Mouse (Mus musculus) liver, embryonic 15.5 days (tissue): Measurements from ENCODE around the gene Rasgef1b. TPM values are rescaled to one million over a fixed set of nuclear protein-coding genes. Genes with fewer than 3 reads are reported as not detected.

ENCODE experiments used
- ATAC-seq: fragments of 200-750 bp; cut with Nextera tagmentation; 2 replicates; pipeline ENCODE4 v1.8.0; 2017; ENCODE audit warnings: moderate number of reproducible peaks, mild to moderate bottlenecking, moderate library complexity; ENCODE audit not compliant: insufficient read depth
- H3K27ac ChIP-seq: fragments of 300-500 bp; sonication (generic); replicated peaks from 2 replicates; pipeline ENCODE4 v1.5.1; 2015; ENCODE audit warnings: mild to moderate bottlenecking, inconsistent platforms
- H3K27me3 ChIP-seq: fragments of 300-500 bp; sonication (generic); 2 replicates; pipeline ENCODE4 v1.6.1; 2015; ENCODE audit warnings: mild to moderate bottlenecking, inconsistent platforms
- H3K36me3 ChIP-seq: fragments of 300-500 bp; sonication (generic); replicated peaks from 2 replicates; pipeline ENCODE4 v1.6.1; 2015; ENCODE audit warnings: moderate library complexity, mild to moderate bottlenecking, inconsistent platforms
- H3K4me1 ChIP-seq: fragments of 300-500 bp; sonication (generic); replicated peaks from 2 replicates; pipeline ENCODE4 v1.6.1; 2015; ENCODE audit warnings: inconsistent platforms
- H3K4me2 ChIP-seq: fragments of 300-500 bp; sonication (generic); 2 replicates; pipeline ENCODE4 v1.6.1; 2015; ENCODE audit warnings: moderate library complexity, mild to moderate bottlenecking, inconsistent platforms
- H3K4me3 ChIP-seq: fragments of 300-500 bp; sonication (generic); replicated peaks from 2 replicates; pipeline ENCODE4 v1.5.1; 2015; ENCODE audit warnings: mild to moderate bottlenecking, inconsistent platforms
- H3K9ac ChIP-seq: fragments of 300-500 bp; sonication (generic); 2 replicates; pipeline ENCODE4 v1.6.1; 2015; ENCODE audit warnings: moderate library complexity, mild to moderate bottlenecking, inconsistent platforms
- H3K9me3 ChIP-seq: fragments of 300-500 bp; sonication (generic); replicated peaks from 2 replicates; pipeline ENCODE4 v1.6.1; 2016; ENCODE audit warnings: inconsistent platforms
- WGBS: fragments of 180-500 bp; shearing (Covaris S2); methylation state at CpG from one replicate; pipeline ENCODE4 v1.1.7; 2015; ENCODE audit warnings: mixed read lengths; ENCODE audit not compliant: insufficient replicate concordance; 5-methylcytosine and 5-hydroxymethylcytosine counted together
- polyA plus RNA-seq: library from polyadenylated mRNA; unstranded; fragments of >200 nt; fragmentation: Nextera tagmentation; extraction: Ambion mirVana; gene quantifications from 2 replicates; pipeline ENCODE4 v1.2.1, GENCODE M21; 2015

Rasgef1b gene
- polyA plus RNA-seq, 1 experiment from 2014 or later = 7.3 TPM

DNA sequence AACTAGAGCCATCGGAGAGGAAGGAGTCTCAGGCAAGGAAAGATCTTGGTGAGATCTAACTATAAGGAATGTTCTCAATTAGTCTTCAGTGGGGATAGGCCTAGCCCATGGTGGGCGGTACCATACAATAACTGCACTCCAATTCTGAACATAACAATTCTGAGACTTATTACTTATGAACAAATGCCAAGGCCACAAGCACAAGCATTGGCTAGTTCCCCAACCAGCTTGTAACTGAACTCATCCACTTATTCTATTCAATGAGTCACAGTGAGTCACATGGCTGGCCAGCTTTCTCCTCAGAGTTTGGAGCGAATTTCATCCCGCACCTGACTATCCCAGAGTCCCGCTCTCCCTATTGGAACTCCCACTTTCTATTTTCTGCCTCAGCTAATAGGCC lies 533.4 kb downstream of the Rasgef1b start:
- Histone ChIP-seq H3K36me3 (no peaks in the 10 kb centered on the region), H3K9me3 (no peaks in the 10 kb centered on the region), H3K4me1 (no peaks in the 10 kb centered on the region), H3K27me3 (no peaks in the 10 kb centered on the region), H3K9ac (no peak overlapping the region), H3K4me2 (no peak overlapping the region), H3K4me3 (no peak overlapping the region), H3K27ac (no peak overlapping the region)
- ATAC-seq = no peak
- WGBS = 80% methylated on average over 5 of the region's 5 CpGs

DNA sequence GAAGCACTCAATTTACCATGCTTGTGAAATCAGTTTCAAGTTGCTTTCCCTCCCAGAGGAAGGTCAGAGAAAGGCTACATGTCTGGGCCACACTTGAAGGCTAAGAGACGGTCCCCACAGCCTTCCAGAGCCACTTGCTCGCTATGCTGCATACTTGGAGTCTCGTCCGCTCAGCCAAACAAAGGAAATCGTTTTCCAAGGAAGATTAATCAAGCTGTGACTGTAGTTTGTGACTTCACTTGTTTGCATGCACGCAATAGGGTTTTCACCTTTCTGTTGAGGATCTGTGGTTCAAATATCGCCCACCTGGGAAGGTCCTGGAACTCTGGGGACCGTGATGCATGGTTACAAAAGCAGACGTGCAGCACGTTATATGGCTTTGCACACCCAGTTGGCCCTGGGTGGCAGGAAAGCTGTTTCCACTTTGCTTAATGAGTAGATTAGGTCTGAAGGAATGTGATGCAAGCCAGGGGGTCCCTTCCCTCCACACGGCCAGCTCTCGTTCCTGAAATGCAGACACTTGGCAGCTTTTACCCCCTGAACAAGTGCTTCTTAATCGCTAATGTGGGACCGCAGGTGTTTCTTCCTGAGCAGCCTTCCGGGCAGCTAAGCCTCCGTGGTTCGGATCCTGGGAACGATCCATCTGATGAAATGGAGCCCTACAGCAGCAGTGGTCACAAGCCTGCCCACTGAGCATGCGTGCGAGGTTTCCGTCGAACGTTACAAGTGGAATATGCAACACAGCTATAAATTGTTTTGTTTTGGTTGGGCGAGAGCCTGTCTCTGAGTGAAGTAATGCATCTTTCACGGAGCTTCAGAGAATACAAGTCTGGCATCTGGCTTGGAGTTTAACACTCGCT lies 537.7 kb downstream of the Rasgef1b start:
- WGBS = 62% methylated on average over 26 of the region's 26 CpGs
- no peaks in the 10 kb centered on the region for H3K4me1 ChIP-seq
- H3K9me3 ChIP-seq = no peaks in the 10 kb centered on the region
- no peaks in the 10 kb centered on the region for H3K36me3 ChIP-seq
- ATAC-seq = no peak
- H3K27ac ChIP-seq = no peak overlapping the region
- H3K4me2 ChIP-seq = no peak overlapping the region
- no peaks in the 10 kb centered on the region for H3K27me3 ChIP-seq
- no peak overlapping the region for H3K9ac ChIP-seq
- no peak overlapping the region for H3K4me3 ChIP-seq

DNA sequence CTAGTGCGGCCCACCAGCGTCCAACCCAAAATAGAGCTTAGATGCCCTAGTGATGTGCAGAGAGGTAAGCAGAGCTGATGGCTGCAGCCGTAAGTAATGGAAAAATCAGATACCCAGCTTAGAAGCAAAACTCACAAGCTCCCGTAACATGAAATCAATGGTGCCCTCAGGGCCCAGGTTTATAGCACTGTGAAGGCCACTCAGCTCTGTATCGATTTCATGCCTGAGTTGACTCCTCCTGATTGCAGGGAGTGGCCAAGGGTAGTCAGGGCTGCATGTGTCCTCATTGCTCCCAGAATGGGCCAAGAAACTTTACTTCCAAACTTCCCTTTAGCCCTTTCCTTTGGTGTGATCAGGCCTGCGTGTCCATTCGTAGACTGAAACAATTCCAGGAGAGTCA lies 545.2 kb downstream of the Rasgef1b start:
- H3K9ac ChIP-seq = no peak overlapping the region
- H3K4me3 ChIP-seq = no peak overlapping the region
- no peak overlapping the region for H3K4me2 ChIP-seq
- H3K36me3 ChIP-seq = no peaks in the 10 kb centered on the region
- no peak overlapping the region for H3K27ac ChIP-seq
- 65% methylated on average over 7 of the region's 7 CpGs for WGBS
- H3K27me3 ChIP-seq = no peaks in the 10 kb centered on the region
- H3K9me3 ChIP-seq = no peaks in the 10 kb centered on the region
- no peaks in the 10 kb centered on the region for H3K4me1 ChIP-seq
- ATAC-seq = no peak

DNA sequence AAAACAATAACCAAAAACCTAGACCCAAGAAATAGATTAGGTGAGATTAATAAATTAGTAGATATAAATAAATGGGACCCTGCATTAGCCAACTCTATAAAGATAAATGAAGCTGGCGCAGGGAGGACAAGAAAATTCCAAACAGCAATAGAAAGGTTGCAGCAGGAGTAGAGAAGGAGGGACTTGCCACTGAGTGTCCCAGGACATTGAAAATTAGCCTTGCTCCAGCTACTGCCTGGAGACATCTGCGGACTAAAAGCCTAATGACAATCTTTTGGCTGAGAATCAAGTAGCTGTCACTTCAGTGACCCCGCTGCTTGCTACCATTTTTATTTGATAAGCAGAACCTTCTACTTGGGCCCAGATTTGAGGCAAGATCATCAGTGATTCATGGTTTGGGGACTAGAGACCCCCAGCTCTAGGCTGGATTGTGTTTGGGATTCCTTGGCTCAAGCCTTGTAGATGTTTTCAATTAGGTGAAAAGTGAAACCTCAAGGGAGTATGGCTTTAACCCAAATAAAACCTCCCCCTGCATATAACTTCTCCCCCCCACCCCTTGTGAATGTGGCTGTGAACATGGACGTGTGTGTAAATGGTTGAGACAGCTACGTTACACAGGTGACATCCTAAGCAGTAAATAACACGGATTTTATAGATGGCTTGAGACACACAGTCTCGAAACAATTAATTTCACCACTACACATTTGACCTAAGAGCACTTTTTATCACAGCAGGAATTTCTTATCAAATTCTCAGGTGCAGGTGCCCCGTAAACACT lies 554.1 kb downstream of the Rasgef1b start:
- Histone ChIP-seq H3K27me3 (no peaks in the 10 kb centered on the region), H3K4me3 (no peak overlapping the region), H3K9me3 (no peaks in the 10 kb centered on the region), H3K4me1 (no peaks in the 10 kb centered on the region), H3K9ac (no peak overlapping the region), H3K27ac (no peak overlapping the region), H3K36me3 (no peaks in the 10 kb centered on the region), H3K4me2 (no peak overlapping the region)
- 60% methylated on average over 8 of the region's 8 CpGs for WGBS
- no peak for ATAC-seq

DNA sequence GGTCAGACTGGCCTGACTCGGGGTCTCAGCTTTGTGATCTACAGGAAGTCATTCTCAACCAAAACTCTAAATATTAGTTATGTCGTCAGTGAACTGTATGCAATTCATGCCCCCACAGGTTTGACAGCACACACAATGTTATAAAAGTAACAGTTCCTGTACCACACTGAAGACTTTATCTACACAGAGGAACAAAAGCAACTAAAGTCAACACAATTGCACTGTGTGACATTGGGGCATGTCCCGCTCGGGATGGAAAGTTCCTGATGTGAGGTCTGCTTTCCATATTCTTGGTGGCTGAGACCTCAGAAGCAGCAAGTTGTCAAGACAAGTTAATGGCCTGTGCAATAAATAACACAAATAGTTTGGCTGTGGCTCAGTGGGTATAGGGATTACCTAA lies 559.0 kb downstream of the Rasgef1b start:
- WGBS = 68% methylated on average over 4 of the region's 4 CpGs
- no peaks in the 10 kb centered on the region for H3K36me3 ChIP-seq
- H3K4me2 ChIP-seq = no peak overlapping the region
- H3K9ac ChIP-seq = no peak overlapping the region
- H3K27me3 ChIP-seq = no peaks in the 10 kb centered on the region
- H3K4me1 ChIP-seq = no peaks in the 10 kb centered on the region
- no peak overlapping the region for H3K27ac ChIP-seq
- ATAC-seq = no peak
- H3K4me3 ChIP-seq = no peak overlapping the region
- no peaks in the 10 kb centered on the region for H3K9me3 ChIP-seq

DNA sequence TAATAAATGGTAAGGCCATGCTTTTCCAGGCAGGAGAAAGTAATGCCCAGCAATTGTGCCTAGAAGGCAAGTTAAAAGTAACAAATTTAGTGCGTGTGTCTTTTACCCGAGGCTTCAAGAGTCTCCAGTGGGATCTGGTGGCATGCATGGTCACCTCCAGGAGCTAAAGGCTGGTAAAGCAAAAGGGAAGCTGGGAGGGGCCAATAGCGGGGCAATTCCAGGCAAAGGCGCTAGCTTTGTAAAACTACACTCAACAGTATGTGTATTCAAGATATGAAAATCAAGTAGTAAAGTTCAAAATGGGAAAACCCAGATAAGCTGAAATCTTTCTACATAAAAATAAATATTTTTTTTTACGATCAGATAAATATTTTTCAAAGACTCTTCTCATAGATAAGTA lies 561.1 kb downstream of the Rasgef1b start:
- Histone ChIP-seq H3K9ac (no peak overlapping the region), H3K4me3 (no peak overlapping the region), H3K27me3 (no peaks in the 10 kb centered on the region), H3K4me2 (no peak overlapping the region), H3K36me3 (no peaks in the 10 kb centered on the region), H3K9me3 (no peaks in the 10 kb centered on the region), H3K27ac (no peak overlapping the region), H3K4me1 (no peaks in the 10 kb centered on the region)
- 58% methylated on average over 5 of the region's 5 CpGs for WGBS
- no peak for ATAC-seq

Other genes starting within 250 kb of the Rasgef1b start
- gene Vamp9, start 177.2 kb upstream of the Rasgef1b start, polyA plus RNA-seq = not detected in 2 replicates
- gene Hnrnpd, start 249.9 kb upstream of the Rasgef1b start, polyA plus RNA-seq = 70.5 and 75.0 TPM in 2 replicates
- gene 4930524J08Rik, start 250.0 kb upstream of the Rasgef1b start, polyA plus RNA-seq = 0.48 and 0.77 TPM in 2 replicates